Mouse (Mus musculus) forebrain, embryonic 16.5 days (tissue): ENCODE measurements at regions not wholly inside any gene's neighbourhood (a gene's known extent, or its start where the extent isn't known, plus 50 kb on each side); places are given as distances from the start of the nearest gene placed in this dataset.

ENCODE experiments used
- ATAC-seq: fragments of 200-750 bp; cut with Nextera tagmentation; 2 replicates; pipeline ENCODE4 v1.8.0; 2017; ENCODE audit warnings: mild to moderate bottlenecking, moderate library complexity
- H3K27ac ChIP-seq: fragments of 300-500 bp; sonication (generic); 2 replicates; pipeline ENCODE4 v1.5.1; 2014; ENCODE audit warnings: low read length, control low read depth
- H3K27me3 ChIP-seq: fragments of 300-500 bp; sonication (generic); replicated peaks from 2 replicates; pipeline ENCODE4 v1.6.1; 2014; ENCODE audit warnings: low read length; ENCODE audit not compliant: control insufficient read depth, insufficient read depth
- H3K36me3 ChIP-seq: fragments of 300-500 bp; sonication (generic); 2 replicates; pipeline ENCODE4 v1.6.1; 2014; ENCODE audit not compliant: control insufficient read depth, insufficient read depth
- H3K4me1 ChIP-seq: fragments of 300-500 bp; sonication (generic); replicated peaks from 2 replicates; pipeline ENCODE4 v1.6.1; 2014; ENCODE audit warnings: low read length; ENCODE audit not compliant: control insufficient read depth, insufficient read depth
- H3K4me2 ChIP-seq: fragments of 300-500 bp; sonication (generic); 2 replicates; pipeline ENCODE4 v1.6.1; 2014; ENCODE audit warnings: mild to moderate bottlenecking, low read length, control low read depth
- H3K4me3 ChIP-seq: fragments of 300-500 bp; sonication (generic); replicated peaks from 2 replicates; pipeline ENCODE4 v1.5.1; 2014; ENCODE audit warnings: mild to moderate bottlenecking, low read length, control low read depth
- H3K9ac ChIP-seq: fragments of 300-500 bp; sonication (generic); replicated peaks from 2 replicates; pipeline ENCODE4 v1.6.1; 2014; ENCODE audit warnings: low read depth, low read length, control low read depth
- H3K9me3 ChIP-seq: fragments of 300-500 bp; sonication (generic); 2 replicates; pipeline ENCODE4 v1.6.1; 2016; ENCODE audit warnings: low read length; ENCODE audit not compliant: control insufficient read depth
- WGBS: fragments of 180-500 bp; shearing (Covaris S2); extraction: QIAGEN DNeasy Blood & Tissue Kit; methylation state at CpG from one replicate; pipeline ENCODE4 v1.1.7; 2014; 5-methylcytosine and 5-hydroxymethylcytosine counted together

GRCm38 (mm10) chr2:110508162-110508748, 88.8 kb upstream of the Slc5a12 start:
- ATAC-seq = no peak
- no peaks in the 10 kb centered on the region for H3K4me1 ChIP-seq
- H3K9me3 ChIP-seq = no peaks in the 10 kb centered on the region
- WGBS = 84% methylated on average over 3 of the region's 3 CpGs
- no peak overlapping the region for H3K4me3 ChIP-seq
- no peaks in the 10 kb centered on the region for H3K36me3 ChIP-seq
- H3K27ac ChIP-seq = no peak overlapping the region
- H3K27me3 ChIP-seq = no peaks in the 10 kb centered on the region
- no peak overlapping the region for H3K4me2 ChIP-seq
- H3K9ac ChIP-seq = no peak overlapping the region

- Histone ChIP-seq H3K27me3 (no peaks in the 10 kb centered on the region), H3K4me2 (no peak overlapping the region), H3K36me3 (no peaks in the 10 kb centered on the region), H3K9me3 (no peaks in the 10 kb centered on the region), H3K4me3 (no peak overlapping the region), H3K4me1 (no peaks in the 10 kb centered on the region), H3K27ac (no peak overlapping the region), H3K9ac (no peak overlapping the region)
- ATAC-seq = no peak
- 89% methylated on average over 7 of the region's 7 CpGs for WGBS
Measured at GRCm38 (mm10) chr2:110523173-110523803, 73.8 kb upstream of the Slc5a12 start.

GRCm38 (mm10) chr2:110528191-110528590, 68.9 kb upstream of the Slc5a12 start:
- Histone ChIP-seq H3K27me3 (no peaks in the 10 kb centered on the region), H3K4me3 (no peak overlapping the region), H3K4me2 (no peak overlapping the region), H3K9ac (no peak overlapping the region), H3K27ac (no peak overlapping the region), H3K36me3 (no peaks in the 10 kb centered on the region), H3K9me3 (no peaks in the 10 kb centered on the region), H3K4me1 (no peaks in the 10 kb centered on the region)
- ATAC-seq = no peak
- WGBS = 84% methylated on average over 3 of the region's 3 CpGs

- H3K27ac ChIP-seq = no peak overlapping the region
- H3K36me3 ChIP-seq = no peaks in the 10 kb centered on the region
- no peaks in the 10 kb centered on the region for H3K9me3 ChIP-seq
- H3K4me1 ChIP-seq = no peaks in the 10 kb centered on the region
- no peak overlapping the region for H3K9ac ChIP-seq
- no peaks in the 10 kb centered on the region for H3K27me3 ChIP-seq
- H3K4me3 ChIP-seq = no peak overlapping the region
- ATAC-seq = no peak
- 88% methylated on average over 2 of the region's 2 CpGs for WGBS
- H3K4me2 ChIP-seq = no peak overlapping the region
Measured at GRCm38 (mm10) chr2:110540140-110540539, 57.0 kb upstream of the Slc5a12 start.

DNA sequence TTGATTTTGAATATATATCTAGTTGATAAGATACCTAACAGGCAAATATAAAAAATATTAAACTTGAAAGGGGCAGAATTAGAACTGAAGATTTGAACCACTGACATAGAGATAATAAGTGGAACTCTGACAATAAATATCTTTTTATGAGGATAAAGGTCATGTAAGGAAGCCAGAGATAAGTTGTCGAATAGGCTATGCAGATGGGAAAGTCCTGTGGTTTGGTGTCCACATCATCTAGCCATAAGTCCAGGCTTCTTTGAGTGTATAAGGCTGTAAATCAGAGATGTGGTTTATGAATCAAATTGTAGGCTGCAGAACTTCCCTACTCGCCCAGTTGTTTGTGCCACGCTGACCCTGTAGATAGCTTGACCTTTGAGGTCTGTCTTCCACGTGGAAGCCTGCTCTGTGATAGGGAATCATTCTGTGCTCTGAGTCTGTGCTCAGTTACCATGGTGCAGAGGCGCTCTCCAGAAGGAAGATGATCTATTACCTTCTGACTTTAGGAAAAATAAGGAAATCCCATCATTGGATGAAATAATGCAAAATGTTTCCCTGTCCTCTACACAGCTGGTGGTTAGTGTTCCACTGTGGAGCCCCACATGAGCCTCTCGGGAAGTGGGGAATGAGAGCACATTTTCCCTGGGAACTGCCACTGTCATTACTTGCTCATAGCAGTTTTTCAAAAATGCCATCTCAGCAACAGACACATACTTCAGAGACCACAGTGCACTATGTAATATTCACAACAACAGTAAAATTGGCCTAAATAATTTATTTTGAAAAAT, 56.3 kb upstream of the Slc5a12 start:
- WGBS = 87% methylated on average over 6 of the region's 6 CpGs
- H3K27me3 ChIP-seq = no peaks in the 10 kb centered on the region
- H3K4me3 ChIP-seq = no peak overlapping the region
- no peak overlapping the region for H3K4me2 ChIP-seq
- no peak overlapping the region for H3K9ac ChIP-seq
- no peaks in the 10 kb centered on the region for H3K4me1 ChIP-seq
- no peak overlapping the region for H3K27ac ChIP-seq
- no peak for ATAC-seq
- H3K36me3 ChIP-seq = no peaks in the 10 kb centered on the region
- H3K9me3 ChIP-seq = no peaks in the 10 kb centered on the region

GRCm38 (mm10) chr2:110541358-110541737, 55.8 kb upstream of the Slc5a12 start:
- H3K4me2 ChIP-seq = no peak overlapping the region
- no peak overlapping the region for H3K4me3 ChIP-seq
- no peak for ATAC-seq
- H3K36me3 ChIP-seq = no peaks in the 10 kb centered on the region
- H3K9me3 ChIP-seq = no peaks in the 10 kb centered on the region
- H3K9ac ChIP-seq = no peak overlapping the region
- no peak overlapping the region for H3K27ac ChIP-seq
- no peaks in the 10 kb centered on the region for H3K4me1 ChIP-seq
- H3K27me3 ChIP-seq = no peaks in the 10 kb centered on the region
- 95% methylated on average over 5 of the region's 5 CpGs for WGBS
